Mouse (Mus musculus): ENCODE results near the gene Setd7. TPM values are rescaled to one million over a fixed set of nuclear protein-coding genes. Genes with fewer than 3 reads are reported as not detected.

The Setd7 gene
- polyA plus RNA-seq (2014; fragmentation: Illumina TruSeq; extraction: RNeasy Lipid Tissue Mini Kit (QIAGEN cat#74804); ENCODE audit: low read depth, low replicate concordance): 21.2 TPM

DNA sequence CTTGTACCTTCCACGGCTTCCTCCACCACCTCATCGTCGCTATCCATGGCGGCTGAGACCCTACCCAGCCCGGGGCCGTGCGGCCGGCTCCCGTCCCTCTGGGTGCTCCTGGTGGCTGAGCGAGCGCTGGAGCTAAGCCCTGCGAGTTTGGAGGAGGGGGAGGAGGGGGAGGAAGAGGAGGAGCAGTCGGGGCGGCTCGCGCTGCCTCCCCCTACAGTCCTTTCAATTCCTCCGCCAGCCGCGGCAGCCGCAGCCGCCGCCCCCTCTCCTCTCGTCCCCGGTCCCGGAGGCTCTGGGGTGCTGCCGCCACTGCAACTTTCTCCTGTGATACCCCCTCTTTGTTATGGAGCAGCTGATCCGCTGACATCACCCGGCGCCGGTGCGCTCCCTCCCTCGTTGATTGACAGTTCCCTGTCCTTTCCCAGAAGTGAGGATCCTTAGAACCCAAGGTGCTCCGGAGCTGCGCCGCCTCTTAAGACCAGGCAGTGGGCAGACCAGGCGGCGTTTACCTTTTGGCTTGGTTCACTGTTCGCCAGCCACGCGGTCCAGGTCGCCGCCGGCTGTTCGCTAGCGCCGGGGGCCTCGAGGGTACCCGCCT is at the start of gene Setd7:
TSS of gene Setd7 (minus strand) at position 369 of the 598 bp plus-strand sequence.

DNA sequence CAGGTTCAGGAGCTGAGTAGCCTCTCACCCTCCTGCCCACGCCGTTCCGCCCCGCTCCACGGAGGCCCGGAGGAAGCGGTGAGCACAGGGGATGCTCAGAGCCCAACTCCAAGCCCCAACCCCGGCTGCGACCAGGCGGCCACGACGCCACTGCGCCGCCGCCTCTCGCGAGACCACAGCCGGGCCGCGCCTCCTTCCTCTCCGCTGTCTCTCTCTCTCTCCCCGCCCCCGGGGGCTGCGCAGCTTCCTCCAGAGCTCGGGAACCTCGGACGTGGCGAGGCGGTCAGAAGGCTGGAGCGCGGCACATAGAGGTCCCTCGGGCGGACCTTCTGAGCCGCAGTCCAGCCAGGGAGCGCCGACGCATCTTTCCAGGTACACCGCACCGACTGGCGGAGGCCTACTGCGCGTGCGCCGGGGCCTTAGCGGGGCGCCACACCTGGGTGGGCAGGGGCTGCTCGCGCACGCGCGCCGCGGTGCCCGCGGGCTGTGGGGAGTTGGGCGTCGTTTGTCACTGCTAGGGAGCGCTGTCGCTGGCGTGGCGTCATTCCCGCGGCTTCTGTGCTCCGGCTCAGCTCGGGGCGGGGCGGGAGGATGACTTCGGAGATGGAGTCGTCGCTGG is 76.8 kb downstream of the Setd7 start, which contains the start of gene Rab33b:
TSS of gene Rab33b (plus strand) at position 180 of the 619 bp plus-strand sequence.

Other genes starting within 250 kb of the Setd7 start
- gene Elf2, start 220.2 kb downstream of the Setd7 start, polyA plus RNA-seq (2014; fragmentation: Illumina TruSeq; extraction: RNeasy Lipid Tissue Mini Kit (QIAGEN cat#74804); ENCODE audit: low read depth, low replicate concordance): 38.4 TPM
- gene Mgarp, start 164.1 kb downstream of the Setd7 start, polyA plus RNA-seq (2014; fragmentation: Illumina TruSeq; extraction: RNeasy Lipid Tissue Mini Kit (QIAGEN cat#74804); ENCODE audit: low read depth, low replicate concordance): 2.9 TPM
- gene Ndufc1, start 151.9 kb downstream of the Setd7 start, polyA plus RNA-seq (2014; fragmentation: Illumina TruSeq; extraction: RNeasy Lipid Tissue Mini Kit (QIAGEN cat#74804); ENCODE audit: low read depth, low replicate concordance): 225 TPM
- gene Naa15, start 145.7 kb downstream of the Setd7 start, polyA plus RNA-seq (2014; fragmentation: Illumina TruSeq; extraction: RNeasy Lipid Tissue Mini Kit (QIAGEN cat#74804); ENCODE audit: low read depth, low replicate concordance): 18.1 TPM
- 11.5 TPM for gene Rab33b, start 77.0 kb downstream of the Setd7 start, polyA plus RNA-seq (2014; fragmentation: Illumina TruSeq; extraction: RNeasy Lipid Tissue Mini Kit (QIAGEN cat#74804); ENCODE audit: low read depth, low replicate concordance)
- gene Mgst2, start 99.5 kb upstream of the Setd7 start, polyA plus RNA-seq (2014; fragmentation: Illumina TruSeq; extraction: RNeasy Lipid Tissue Mini Kit (QIAGEN cat#74804); ENCODE audit: low read depth, low replicate concordance): 16.4 TPM